Mouse (Mus musculus) heart, postnatal 4 days (tissue): ENCODE data around the gene Gm20379. TPM values are rescaled to one million over a fixed set of nuclear protein-coding genes. Genes with fewer than 3 reads are reported as not detected.

Experiments used
- DNase-seq: peaks from one replicate; pipeline ENCODE4 v3.0.0; 2021
- total RNA-seq, 2 experiments: library from RNA; stranded (reverse); gene quantifications; 2 replicates each; pipeline ENCODE4 v1.2.3; 2021

Gene Gm20379
- total RNA-seq: not detected

- DNase-seq: no peak
Measured at GRCm38 (mm10) chr13:92305680-92306079, at the start of gene Gm20379. Gm20379 (plus strand) TSS chr13:92305980.

GRCm38 (mm10) chr13:92261329-92261728 is 44.5 kb upstream of the Gm20379 start:
- DNase-seq: no peak

- no peak for DNase-seq
Measured at GRCm38 (mm10) chr13:92263566-92263965, 42.2 kb upstream of the Gm20379 start.

GRCm38 (mm10) chr13:92267076-92267475 is 38.7 kb upstream of the Gm20379 start:
- no peak for DNase-seq

- DNase-seq: peak; percentile 83
Measured at GRCm38 (mm10) chr13:92274274-92275198, 31.2 kb upstream of the Gm20379 start.

- no peak for DNase-seq
Measured at GRCm38 (mm10) chr13:92275292-92275691, 30.5 kb upstream of the Gm20379 start.

- DNase-seq: no peak
Measured at GRCm38 (mm10) chr13:92277027-92277426, 28.8 kb upstream of the Gm20379 start.

- no peak for DNase-seq
Measured at GRCm38 (mm10) chr13:92291605-92292004, 14.2 kb upstream of the Gm20379 start.

GRCm38 (mm10) chr13:92293883-92294282 is 11.9 kb upstream of the Gm20379 start:
- no peak for DNase-seq

GRCm38 (mm10) chr13:92296490-92296889 is 9.3 kb upstream of the Gm20379 start:
- DNase-seq: no peak

GRCm38 (mm10) chr13:92297021-92297420 is 8.8 kb upstream of the Gm20379 start:
- DNase-seq: no peak

- DNase-seq: no peak
Measured at GRCm38 (mm10) chr13:92299522-92299921, 6.3 kb upstream of the Gm20379 start.

GRCm38 (mm10) chr13:92301754-92302153 is 4.0 kb upstream of the Gm20379 start:
- no peak for DNase-seq

- no peak for DNase-seq
Measured at GRCm38 (mm10) chr13:92302466-92302865, 3.3 kb upstream of the Gm20379 start.

- DNase-seq: no peak
Measured at GRCm38 (mm10) chr13:92303062-92303948, 2.5 kb upstream of the Gm20379 start.

- DNase-seq: no peak
Measured at GRCm38 (mm10) chr13:92304291-92304690, 1.5 kb upstream of the Gm20379 start.

- no peak for DNase-seq
Measured at GRCm38 (mm10) chr13:92314613-92315012, 8.8 kb downstream of the Gm20379 start.

- no peak for DNase-seq
Measured at GRCm38 (mm10) chr13:92320770-92321169, 15.0 kb downstream of the Gm20379 start.

- no peak for DNase-seq
Measured at GRCm38 (mm10) chr13:92326030-92326429, 20.2 kb downstream of the Gm20379 start.

- DNase-seq: no peak
Measured at GRCm38 (mm10) chr13:92328000-92328399, 22.2 kb downstream of the Gm20379 start.

GRCm38 (mm10) chr13:92330621-92331020 is 24.8 kb downstream of the Gm20379 start:
- DNase-seq: no peak

- no peak for DNase-seq
Measured at GRCm38 (mm10) chr13:92332103-92332879, 26.5 kb downstream of the Gm20379 start.
